Mouse (Mus musculus) small intestine, adult 2 months (tissue): ENCODE measurements around the gene Zmynd10.
A peak's percentile ranks its signal among the peaks of the same experiment; 100 is the strongest.

ENCODE experiments used
- CTCF ChIP-seq: fragments of 200-500 bp; IDR thresholded peaks from 2 replicates; pipeline ENCODE4 v1.5.1; 2012; ENCODE audit warnings: low read depth, mild to moderate bottlenecking, control low read depth, inconsistent platforms, low read length, moderate library complexity, mixed read lengths; ENCODE audit not compliant: insufficient replicate concordance, insufficient read length; ENCODE audit errors: extremely low read depth
- POLR2A ChIP-seq: fragments of 200-500 bp; IDR thresholded peaks from 2 replicates; pipeline ENCODE4 v1.6.1; 2012; ENCODE audit warnings: low read depth, mild to moderate bottlenecking, control low read depth, inconsistent platforms, low read length, moderate library complexity

GRCm38 (mm10) chr9:107576357-107577107 is 29.4 kb downstream of the Zmynd10 start, which contains the start of gene Hyal1:
- no peak for TF ChIP-seq CTCF
- peak; percentile 46; the same call in 1 of the 2 replicates for TF ChIP-seq POLR2A
